Mouse (Mus musculus) gastrocnemius, adult 2 months (tissue): ENCODE data around the gene Dqx1. TPM values are rescaled to one million over a fixed set of nuclear protein-coding genes. Genes with fewer than 3 reads are reported as not detected.

Experiments
- DNase-seq: peaks from one replicate; pipeline ENCODE4 v3.0.0; 2022
- H3K27ac ChIP-seq: fragments of 200-600 bp; 2 replicates; pipeline ENCODE4 v1.8.1; 2022; ENCODE audit warnings: mild to moderate bottlenecking
- H3K4me3 ChIP-seq: fragments of 200-600 bp; 2 replicates; pipeline ENCODE4 v1.8.1; 2022; ENCODE audit warnings: mild to moderate bottlenecking, moderate library complexity
- CTCF ChIP-seq: fragments of 200-600 bp; IDR thresholded peaks from 2 replicates; pipeline ENCODE4 v1.8.1; 2022; ENCODE audit warnings: antibody characterized with exemption, mild to moderate bottlenecking, moderate library complexity
- intact Hi-C: fragments of 180-260 bp; cut with DNase I; formaldehyde crosslinking; loops from one replicate; pipeline ENCODE4 v1.15.1; 2025
- total RNA-seq, 2 experiments: library from RNA; stranded (reverse); gene quantifications; 2 replicates each; pipeline ENCODE4 v1.2.3; 2021

Dqx1 gene
- total RNA-seq, 2 experiments from 2014 or later = 0.20 to 1.1 TPM

GRCm38 (mm10) chr6:83038496-83039012 lies 19.1 kb upstream of the Dqx1 start:
- peak; percentile 93 for DNase-seq
- H3K4me3 ChIP-seq = peak overlapping the region; percentile 63
- TF ChIP-seq CTCF = no peak
- intact Hi-C loops = no loop called here
- peak overlapping the region; percentile 46 for H3K27ac ChIP-seq

GRCm38 (mm10) chr6:83040601-83041000 lies 17.0 kb upstream of the Dqx1 start:
- Histone ChIP-seq H3K27ac (no peak overlapping the region), H3K4me3 (no peak overlapping the region)
- no peak for DNase-seq
- TF ChIP-seq CTCF = no peak
- intact Hi-C loops = no loop called here

DNA sequence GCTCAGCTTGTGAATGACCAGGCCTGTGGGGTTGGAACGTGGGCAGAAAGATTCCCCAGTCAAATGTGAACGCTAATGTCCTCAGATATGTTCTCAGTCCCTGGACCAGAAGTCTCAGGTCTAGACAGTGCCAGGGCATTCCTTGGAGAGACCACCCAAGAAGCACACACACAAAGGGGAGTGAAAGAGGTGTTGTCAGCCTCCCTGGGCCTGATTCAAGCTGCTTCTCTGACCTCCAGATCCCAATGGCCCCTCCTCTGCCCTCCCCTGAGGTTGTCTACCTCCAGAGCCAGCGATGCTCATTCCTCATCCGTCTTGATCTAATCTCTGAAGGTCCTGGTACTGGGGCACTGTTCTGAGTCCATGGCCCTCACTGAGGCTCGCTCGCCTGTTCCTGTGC lies 14.1 kb upstream of the Dqx1 start:
- intact Hi-C loops = no loop called here
- Histone ChIP-seq H3K27ac (peak overlapping the region; percentile 12; the same call in 1 of the 2 replicates), H3K4me3 (no peak overlapping the region)
- no peak for TF ChIP-seq CTCF
- no peak for DNase-seq

DNA sequence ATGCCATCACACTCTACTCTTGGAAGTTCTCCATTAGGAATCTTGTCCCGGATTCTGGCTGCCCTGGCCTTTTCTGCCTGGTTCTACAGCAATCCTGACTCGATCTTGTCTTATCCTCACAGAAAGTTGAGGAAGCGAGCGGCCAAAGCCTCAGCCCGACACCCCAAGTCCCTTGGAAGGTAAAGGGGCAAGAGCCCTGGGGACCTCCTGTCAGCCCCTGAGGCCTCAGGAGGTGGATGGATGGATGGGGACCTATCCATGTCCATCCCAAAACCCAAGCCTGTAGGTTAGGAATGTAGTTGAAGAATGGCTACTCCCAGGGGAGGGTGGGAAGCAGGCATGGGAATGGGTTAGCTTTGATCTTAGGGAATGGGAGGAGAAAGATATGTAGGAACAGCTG lies 13.7 kb upstream of the Dqx1 start:
- no peak for TF ChIP-seq CTCF
- intact Hi-C loops = no loop called here
- Histone ChIP-seq H3K4me3 (no peak overlapping the region), H3K27ac (peak overlapping the region; percentile 12; the same call in 1 of the 2 replicates)
- no peak for DNase-seq

- no peak for DNase-seq
- no peak overlapping the region for H3K27ac ChIP-seq
- intact Hi-C loops = no loop called here
- no peak overlapping the region for H3K4me3 ChIP-seq
- no peak for TF ChIP-seq CTCF
Measured at GRCm38 (mm10) chr6:83044742-83045141, 12.9 kb upstream of the Dqx1 start.

GRCm38 (mm10) chr6:83049367-83049766 lies 8.3 kb upstream of the Dqx1 start:
- H3K4me3 ChIP-seq = no peak overlapping the region
- intact Hi-C loops = no loop called here
- no peak overlapping the region for H3K27ac ChIP-seq
- TF ChIP-seq CTCF = no peak
- no peak for DNase-seq

DNA sequence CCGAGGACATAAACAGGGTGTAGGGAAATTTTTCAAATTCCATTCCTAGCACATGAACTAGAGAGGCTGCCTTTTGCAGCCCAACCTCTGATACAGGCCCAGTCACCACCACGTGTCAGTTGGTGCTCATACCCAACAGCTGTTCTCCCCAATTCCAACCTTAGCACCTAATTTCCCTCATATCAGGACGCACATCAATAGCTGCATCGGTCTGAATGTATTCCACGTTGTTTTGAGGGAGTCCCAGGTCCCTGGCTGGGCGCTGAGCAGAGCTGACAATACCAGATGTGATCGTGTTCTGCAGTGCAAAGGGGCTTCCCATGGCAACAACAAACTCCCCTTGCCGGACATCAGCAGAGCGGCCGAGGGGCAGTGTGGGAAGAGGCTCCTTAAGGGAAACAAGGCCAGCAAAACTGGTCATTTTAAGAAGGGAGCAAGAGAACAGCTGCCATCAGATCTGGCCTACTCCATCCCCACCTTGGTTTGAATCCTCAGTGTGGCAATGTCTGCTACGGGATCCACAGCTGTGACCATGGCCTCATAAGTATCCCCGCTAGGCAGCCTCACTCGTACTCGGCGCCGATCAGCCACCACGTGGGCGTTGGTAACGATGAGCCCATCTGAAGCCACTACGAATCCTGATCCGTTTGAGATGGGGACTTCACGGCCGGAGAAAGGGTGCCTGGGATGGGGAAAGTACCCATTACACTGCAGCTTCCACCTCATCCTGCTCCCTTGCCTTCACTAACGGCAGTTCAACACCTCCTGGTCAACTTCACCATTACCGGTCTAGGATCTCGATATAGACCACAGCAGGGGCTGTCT lies 4.3 kb upstream of the Dqx1 start:
- intact Hi-C loops = no loop called here
- H3K27ac ChIP-seq = peak overlapping the region; percentile 91
- H3K4me3 ChIP-seq = peak overlapping the region; percentile 85
- DNase-seq = peak; percentile 53
- TF ChIP-seq CTCF = no peak

DNA sequence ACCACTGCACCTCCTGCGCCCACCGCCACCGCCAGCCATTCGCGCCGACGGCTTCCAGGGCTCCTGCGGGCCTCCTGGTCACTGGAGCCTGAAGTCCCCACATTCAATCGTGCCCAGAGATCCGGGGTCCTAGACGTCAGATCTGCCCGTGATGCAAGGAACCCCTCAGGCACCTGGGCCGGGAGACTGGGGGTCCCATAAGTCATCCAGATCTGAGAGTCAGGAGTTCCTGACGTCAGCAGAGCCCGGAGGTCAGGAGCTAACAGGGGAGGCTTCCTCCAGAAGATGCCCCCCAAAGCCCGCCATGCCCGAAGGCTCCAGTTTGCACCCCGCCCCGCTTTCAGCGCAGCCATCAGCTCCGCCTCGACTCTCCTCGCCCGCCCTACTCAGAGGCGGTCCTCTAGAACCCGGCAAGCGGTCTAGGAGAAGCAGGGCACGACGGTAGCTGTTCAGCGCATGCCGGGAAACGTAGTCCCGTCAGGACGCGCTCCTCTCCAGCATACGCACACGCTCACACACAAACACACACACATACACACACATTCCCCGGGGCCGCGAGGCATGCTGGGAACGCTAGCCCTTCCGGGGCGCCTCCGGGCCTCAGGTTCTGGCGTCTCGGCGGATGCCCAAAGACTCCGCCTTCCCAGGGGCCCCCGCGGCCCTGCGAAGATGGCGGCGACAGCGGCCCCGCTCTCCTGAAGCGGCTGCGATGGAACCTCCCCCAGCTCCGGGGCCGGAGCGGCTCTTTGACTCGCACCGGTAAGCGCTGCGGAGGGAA lies 3.4 kb upstream of the Dqx1 start, which contains the start of gene Aup1:
Gene Aup1, plus strand, starts transcription at position 448 of the 778 bp plus-strand sequence.
- no peak for TF ChIP-seq CTCF
- Histone ChIP-seq H3K27ac (peak within 1 kb of the TSS; percentile 91), H3K4me3 (peak within 1 kb of the TSS; percentile 85)
- intact Hi-C loops = loop anchor here (1.0 to 2.0 kb wide), 3 partner anchors 23 to 58 kb away; partner anchors contain the start of genes Ccdc142, Gm42688 and Pcgf1
- DNase-seq = peak; percentile 98

- peak; percentile 51 for TF ChIP-seq CTCF
- peak within 1 kb of the TSS; percentile 91 for H3K27ac ChIP-seq
- peak within 1 kb of the TSS; percentile 85 for H3K4me3 ChIP-seq
- intact Hi-C loops = loop anchor here (1.0 to 5.0 kb wide), 4 partner anchors 22 to 107 kb away; partner anchors contain the start of genes Ccdc142, Gm42688 and Pcgf1
- DNase-seq = no peak
Measured at GRCm38 (mm10) chr6:83054871-83055431, 2.7 kb upstream of the Dqx1 start, which contains the start of gene Htra2. Gene Htra2 (minus strand): TSS chr6:83055273.

GRCm38 (mm10) chr6:83058725-83059124 lies 1.1 kb downstream of the Dqx1 start:
- H3K4me3 ChIP-seq = no peak overlapping the region
- intact Hi-C loops = loop anchor here (5.0 kb wide), 1 partner anchor 104 kb away; no protein-coding TSS in a partner anchor
- no peak for TF ChIP-seq CTCF
- no peak overlapping the region for H3K27ac ChIP-seq
- DNase-seq = no peak

DNA sequence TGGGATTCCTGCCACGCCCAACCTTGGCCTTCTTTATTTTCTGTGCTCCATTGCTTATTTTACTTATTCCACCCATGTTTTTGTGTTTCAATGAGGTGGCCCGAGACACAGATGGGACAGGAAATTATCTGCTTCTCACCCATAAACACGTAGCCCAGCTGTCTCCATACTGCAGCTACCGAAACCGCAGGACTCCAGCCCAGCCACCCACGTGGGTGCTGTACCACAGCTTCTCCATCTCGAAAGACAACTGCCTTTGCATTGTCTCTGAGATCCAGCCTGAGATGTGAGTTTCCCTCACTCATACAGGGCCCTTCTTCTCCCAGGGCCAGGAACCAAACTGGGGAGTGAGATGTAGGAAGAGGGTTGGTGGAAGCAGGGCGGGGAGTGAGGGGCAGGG lies 8.4 kb downstream of the Dqx1 start:
- intact Hi-C loops = no loop called here
- TF ChIP-seq CTCF = no peak
- Histone ChIP-seq H3K4me3 (no peak overlapping the region), H3K27ac (no peak overlapping the region)
- DNase-seq = no peak

- no peak for TF ChIP-seq CTCF
- Histone ChIP-seq H3K27ac (no peak overlapping the region), H3K4me3 (no peak overlapping the region)
- no peak for DNase-seq
- intact Hi-C loops = no loop called here
Measured at GRCm38 (mm10) chr6:83066441-83066840, 8.8 kb downstream of the Dqx1 start.

DNA sequence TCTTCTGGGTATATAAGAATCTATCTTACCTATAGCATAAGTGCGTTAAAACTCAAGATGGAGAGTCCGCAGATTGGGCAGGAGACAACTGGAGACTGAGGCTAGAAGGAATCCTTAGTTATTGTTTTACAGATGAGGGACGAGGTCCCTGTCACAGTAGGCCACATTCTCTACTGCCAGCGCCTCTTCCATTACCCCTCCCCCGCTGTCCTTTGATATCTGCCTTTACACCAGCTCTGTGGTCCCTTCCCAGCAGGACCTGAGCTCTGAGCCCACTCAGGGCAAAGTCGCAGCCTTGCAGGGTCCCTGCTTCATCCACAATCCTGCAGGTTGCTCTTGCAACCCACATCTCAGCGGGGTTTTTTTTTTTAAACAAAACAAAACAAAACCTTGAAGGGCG lies 10.6 kb downstream of the Dqx1 start:
- intact Hi-C loops = no loop called here
- Histone ChIP-seq H3K27ac (no peak overlapping the region), H3K4me3 (peak overlapping the region; percentile 58; the same call in 1 of the 2 replicates)
- no peak for DNase-seq
- no peak for TF ChIP-seq CTCF
